Mouse (Mus musculus) thymus, adult 2 months (tissue): ENCODE results near the gene Tpm1.

Source experiments
- CTCF ChIP-seq: fragments of 200-500 bp; IDR thresholded peaks from 2 replicates; pipeline ENCODE4 v1.5.1; 2012; ENCODE audit warnings: mild to moderate bottlenecking, control low read depth, low read length, moderate library complexity, borderline replicate concordance; ENCODE audit not compliant: control insufficient read depth, poor library complexity, insufficient read depth; ENCODE audit errors: extremely low read depth
- POLR2A ChIP-seq: fragments of 200-500 bp; IDR thresholded peaks from 2 replicates; pipeline ENCODE4 v1.6.1; 2012; ENCODE audit warnings: mild to moderate bottlenecking, low read length, control low read depth, moderate library complexity; ENCODE audit not compliant: control insufficient read depth, poor library complexity, insufficient read depth; ENCODE audit errors: extremely low read depth

DNA sequence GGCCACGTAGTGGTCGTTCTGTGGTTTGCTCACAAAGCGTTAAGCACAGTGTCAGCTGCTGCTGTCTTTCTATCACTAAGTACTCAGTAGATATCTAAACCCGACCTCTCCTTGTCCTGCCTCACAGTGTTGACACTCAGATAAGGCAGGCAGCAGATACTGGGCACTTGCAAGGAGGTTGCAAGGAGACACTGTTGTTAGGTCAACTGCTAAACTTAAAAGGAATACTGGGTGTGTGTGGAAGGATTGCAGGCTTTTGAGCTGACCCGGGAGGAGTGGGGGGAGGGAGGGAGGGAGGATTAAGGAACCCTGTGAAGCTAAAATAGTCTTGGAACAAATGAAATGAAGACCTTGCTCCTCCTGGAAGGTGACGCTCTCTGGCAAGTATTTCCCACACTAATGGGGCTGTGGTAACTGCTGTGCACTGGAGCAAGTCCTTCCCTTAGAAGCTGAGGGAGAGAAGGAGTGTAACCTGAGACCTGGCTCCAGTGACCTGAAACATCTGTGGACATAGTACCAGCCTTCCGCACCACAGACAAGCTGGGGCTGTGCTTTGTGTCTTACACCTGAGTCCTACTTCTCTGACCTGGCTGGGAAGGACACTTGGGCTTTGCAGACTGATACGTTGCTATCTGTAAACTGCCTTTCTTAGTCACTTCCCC lies 28.6 kb upstream of the Tpm1 start:
- no peak for TF ChIP-seq CTCF
- no peak for TF ChIP-seq POLR2A
